9 mouse cellular contexts compared by ENCODE assay signal in the genomic region with DNA sequence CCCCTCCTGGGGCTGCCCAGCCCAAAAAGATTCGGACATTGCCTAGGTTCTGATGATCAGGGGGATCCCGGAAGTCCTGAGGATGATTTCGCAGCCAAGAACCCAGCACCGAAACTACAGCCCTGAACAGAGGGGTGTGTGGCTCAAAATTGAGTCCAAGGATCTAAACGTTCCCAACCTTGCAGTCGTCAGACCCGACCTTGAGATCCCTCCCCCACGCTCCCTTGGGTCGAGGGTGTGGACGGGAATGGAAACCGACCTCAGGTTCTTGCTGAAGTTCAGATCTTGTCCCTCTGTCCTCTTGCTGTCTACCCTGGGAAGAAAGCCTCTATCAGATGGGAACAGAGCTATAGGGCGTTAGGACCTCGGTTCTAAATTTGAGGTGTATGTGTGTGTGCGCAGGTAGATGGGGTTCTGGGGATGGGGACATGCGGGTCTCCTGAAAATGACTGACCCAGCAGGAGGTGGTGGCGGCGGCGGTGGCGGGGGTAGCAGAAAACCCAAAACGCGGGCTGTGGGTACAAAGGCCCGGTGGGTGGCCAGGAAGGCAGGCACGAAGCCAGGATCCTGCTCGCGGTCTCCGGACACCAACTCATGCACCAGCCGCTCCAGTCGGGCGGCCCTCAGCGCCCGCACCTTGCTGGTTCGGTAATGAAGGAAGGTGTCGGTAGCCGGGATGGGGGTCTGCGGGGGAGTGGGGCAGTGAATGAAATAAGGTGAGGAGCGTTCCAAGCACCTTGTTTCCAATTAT. TPM values are rescaled to one million over a fixed set of nuclear protein-coding genes. Genes with fewer than 3 reads are reported as not detected.
DNase-seq lines count a peak whose midpoint lies in the region; ATAC-seq and TF ChIP-seq lines count a peak whose summit lies in the region.
"Had no signal": no experiment of that assay in that cellular context is flagged by ENCODE, and none has a peak within 500 bp of the region (broad histone marks: within the 10 kb centered on the region; RNA-seq: fewer than 3 reads in every experiment).

No protein-coding gene starts in this region.

- H3K4me3 ChIP-seq in heart, embryonic 14.5 days (ENCODE audit: control insufficient read depth in 1 of 2, insufficient read depth in 1 of 2, low read depth in 1 of 2, low read length in 2 of 2) = peak overlapping the region in 1 of 2 experiments; percentile 43; a peak in 1 of 4 replicates
- peak overlapping the region; percentile 40 for H3K4me3 ChIP-seq in intestine, embryonic 15.5 days (replicated peaks)
- H3K4me3 ChIP-seq in myocyte = peak overlapping the region; percentile 68
- H3K4me3 ChIP-seq: erythroblast, embryonic 14.5 days had no signal

- no peaks in the 10 kb centered on the region for H3K9me3 ChIP-seq in heart, embryonic 14.5 days (ENCODE audit: control insufficient read depth, low read length)
- H3K9me3 ChIP-seq in intestine, embryonic 15.5 days = no peaks in the 10 kb centered on the region

- no peak for TF ChIP-seq POLR2A in myocyte (IDR thresholded peaks at IDR 0.05; ENCODE audit: insufficient read length, low read depth)

- peaks cover 86% of the 10 kb centered on the region for H3K27me3 ChIP-seq in heart, embryonic 14.5 days (ENCODE audit: control insufficient read depth, insufficient read depth, low read length)
- H3K27me3 ChIP-seq in intestine, embryonic 15.5 days (replicated peaks) = peaks cover 60% of the 10 kb centered on the region
- H3K27me3 ChIP-seq in myocyte (ENCODE audit: control insufficient read depth, insufficient read depth, insufficient read length) = no peaks in the 10 kb centered on the region

- no peak overlapping the region for H3ac ChIP-seq in myocyte (ENCODE audit: control insufficient read depth, insufficient read length)

- ATAC-seq in heart, embryonic 14.5 days (ENCODE audit: insufficient number of reproducible peaks, insufficient read depth, low FRiP score, low read depth) = no peak
- no peak for ATAC-seq in intestine, embryonic 15.5 days

- no peak overlapping the region for H3K9ac ChIP-seq in heart, embryonic 14.5 days (ENCODE audit: low read length)
- H3K9ac ChIP-seq in intestine, embryonic 15.5 days = no peak overlapping the region

- H3K79me2 ChIP-seq in myocyte (ENCODE audit: control insufficient read depth, insufficient read depth) = no peaks in the 10 kb centered on the region

- H3K4me2 ChIP-seq in heart, embryonic 14.5 days (ENCODE audit: low read length) = peak overlapping the region; percentile 84
- H3K4me2 ChIP-seq in intestine, embryonic 15.5 days (replicated peaks) = peak overlapping the region; percentile 77
- H3K4me2 ChIP-seq in myocyte (ENCODE audit: low read depth) = no peak overlapping the region

- WGBS in heart, embryonic 14.5 days = 8% methylated on average over 36 of the region's 36 CpGs
- WGBS in intestine, embryonic 15.5 days = 10% methylated on average over 36 of the region's 36 CpGs

- peaks cover 0 to 20% of the 10 kb centered on the region in 2 experiments; a peak in 3 of 4 replicates for H3K4me1 ChIP-seq in heart, embryonic 14.5 days (ENCODE audit: control insufficient read depth in 2 of 2, insufficient read depth in 2 of 2, low read length in 2 of 2)
- H3K4me1 ChIP-seq in intestine, embryonic 15.5 days (replicated peaks) = peaks cover 24% of the 10 kb centered on the region

- H3K36me3 ChIP-seq in heart, embryonic 14.5 days (ENCODE audit: control insufficient read depth, insufficient read depth, low read length) = no peaks in the 10 kb centered on the region
- no peaks in the 10 kb centered on the region for H3K36me3 ChIP-seq in intestine, embryonic 15.5 days
- no peaks in the 10 kb centered on the region for H3K36me3 ChIP-seq in myocyte (ENCODE audit: control insufficient read depth, insufficient read depth)

- no peak overlapping the region for H3K27ac ChIP-seq in heart, embryonic 14.5 days (replicated peaks in 1 of 2; ENCODE audit: control insufficient read depth in 1 of 2, insufficient read depth in 1 of 2, low read depth in 2 of 2, low read length in 2 of 2)
- no peak overlapping the region for H3K27ac ChIP-seq in intestine, embryonic 15.5 days

- intact Hi-C loops in heart, postnatal 10 days (cut with DNase I) = no loop called here

- DNase-seq in heart, postnatal 10 days = no peak
- DNase-seq in cerebellum, postnatal 25 days = peak; percentile 86 to 88
- DNase-seq in right cerebral cortex, postnatal 14 days = no peak
- DNase-seq in layer of hippocampus, adult 9-10 months (ENCODE audit: low spot score) = no peak
- DNase-seq in frontal cortex, adult 2 months (ENCODE audit: extremely low spot score in 1 of 2, low spot score in 1 of 2) = no peak

TF ChIP-seq in myocyte, 11 proteins besides CTCF, POLR2A, EP300 and RAD21:
- TF ChIP-seq POLR2AphosphoS2 (IDR thresholded peaks at IDR 0.05; ENCODE audit: insufficient read length, low read depth) (no peak), TCF3 (IDR thresholded peaks at IDR 0.05; ENCODE audit: insufficient read length, low read depth) (no peak), USF1 (IDR thresholded peaks at IDR 0.05; ENCODE audit: low read depth) (no peak), CEBPB (IDR thresholded peaks at IDR 0.05; ENCODE audit: insufficient read depth, poor library complexity, severe bottlenecking) (no peak), REST (IDR thresholded peaks at IDR 0.05; ENCODE audit: insufficient read depth, insufficient read length) (no peak)

RNA-seq across cellular contexts. Expression of a gene that starts 1.5 kb away (rescaled TPM):
- polyA plus RNA-seq in heart, embryonic 14.5 days (2014; fragmentation: Nextera tagmentation; extraction: Ambion mirVana) = 0.66 and 0.97 TPM in 2 replicates
- 1 to 10 TPM; 1.3 to 1.4 TPM for total RNA-seq in heart, postnatal 10 days (2021)
- 1.6 and 1.7 TPM in 2 replicates for polyA plus RNA-seq in intestine, embryonic 15.5 days (2015; fragmentation: Nextera tagmentation; extraction: Ambion mirVana)
- polyA plus RNA-seq in myocyte (2012; fragmentation: generic; extraction: Trizol) = 11.2 TPM
- 5.0 and 6.7 TPM in 2 replicates for polyA plus RNA-seq in frontal cortex, adult 2 months (2012; rRNA removed)

RNA-seq across cellular contexts. Expression of a gene that starts 14.7 kb away (rescaled TPM):
- 0.23 TPM in 1 of 2 replicates, not detected in the other for polyA plus RNA-seq in heart, embryonic 14.5 days (2014; fragmentation: Nextera tagmentation; extraction: Ambion mirVana)
- total RNA-seq in heart, postnatal 10 days (2021) = not detected
- 0.25 and 0.50 TPM in 2 replicates for polyA plus RNA-seq in intestine, embryonic 15.5 days (2015; fragmentation: Nextera tagmentation; extraction: Ambion mirVana)
- polyA plus RNA-seq in myocyte (2012; fragmentation: generic; extraction: Trizol) = 0.13 TPM
- 6.9 TPM in 2 replicates for polyA plus RNA-seq in frontal cortex, adult 2 months (2012; rRNA removed)

RNA-seq across cellular contexts. Expression of a gene that starts 14.8 kb away (rescaled TPM):
- 56.3 and 56.6 TPM in 2 replicates for polyA plus RNA-seq in heart, embryonic 14.5 days (2014; fragmentation: Nextera tagmentation; extraction: Ambion mirVana)
- 10 to 100 TPM; 67.7 to 73.7 TPM for total RNA-seq in heart, postnatal 10 days (2021)
- 105 and 122 TPM in 2 replicates for polyA plus RNA-seq in intestine, embryonic 15.5 days (2015; fragmentation: Nextera tagmentation; extraction: Ambion mirVana)
- 127 TPM for polyA plus RNA-seq in myocyte (2012; fragmentation: generic; extraction: Trizol)
- 106 and 112 TPM in 2 replicates for polyA plus RNA-seq in frontal cortex, adult 2 months (2012; rRNA removed)

RNA-seq across cellular contexts. Expression of a gene that starts 24.5 kb away (rescaled TPM):
- polyA plus RNA-seq in heart, embryonic 14.5 days (2014; fragmentation: Nextera tagmentation; extraction: Ambion mirVana) = 2.6 and 4.9 TPM in 2 replicates
- total RNA-seq in heart, postnatal 10 days (2021) = 1 to 10 TPM; 3.1 to 4.0 TPM
- 4.0 and 4.3 TPM in 2 replicates for polyA plus RNA-seq in intestine, embryonic 15.5 days (2015; fragmentation: Nextera tagmentation; extraction: Ambion mirVana)
- 3.2 TPM for polyA plus RNA-seq in myocyte (2012; fragmentation: generic; extraction: Trizol)
- polyA plus RNA-seq in frontal cortex, adult 2 months (2012; rRNA removed) = 8.8 and 10.3 TPM in 2 replicates

RNA-seq across cellular contexts. Expression of a gene that starts 32.2 kb away (rescaled TPM):
- polyA plus RNA-seq in heart, embryonic 14.5 days (2014; fragmentation: Nextera tagmentation; extraction: Ambion mirVana) = 8.3 and 9.8 TPM in 2 replicates
- 1 to 10 TPM; 8.7 TPM for total RNA-seq in heart, postnatal 10 days (2021)
- polyA plus RNA-seq in intestine, embryonic 15.5 days (2015; fragmentation: Nextera tagmentation; extraction: Ambion mirVana) = 5.2 and 5.7 TPM in 2 replicates
- polyA plus RNA-seq in myocyte (2012; fragmentation: generic; extraction: Trizol) = 8.9 TPM
- 9.0 and 10.1 TPM in 2 replicates for polyA plus RNA-seq in frontal cortex, adult 2 months (2012; rRNA removed)

Comparison
In these comparisons a context has a peak if more than half of its experiments do, and no peak if none do; other contexts are left out.
1. DNase-seq: peak in cerebellum, postnatal 25 days (2 of 2); none in heart, postnatal 10 days (0 of 2), right cerebral cortex, postnatal 14 days (single experiment), layer of hippocampus, adult 9-10 months (single experiment) and frontal cortex, adult 2 months (0 of 2).